Mouse (Mus musculus) adrenal gland (tissue): ENCODE results near the gene Poldip3.

ENCODE experiments used
- intact Hi-C: fragments of 180-260 bp; cut with DNase I; formaldehyde crosslinking; loops from one replicate; pipeline ENCODE4 v1.15.1; 2025
- long read RNA-seq, 2 experiments: library from polyadenylated mRNA; unstranded; transcript quantifications; one replicate each; pipeline ENCODE4 v2.0.0; 2020; ENCODE audit warnings: borderline replicate concordance in 1 of 2; ENCODE audit not compliant: insufficient replicate concordance in 1 of 2

Gene Poldip3
- long read RNA-seq, experiment 1, transcript Poldip3-205 (3 exons, 2,393 nt): minor isoform, 5 of 45 reads
- long read RNA-seq, experiment 1, transcript Poldip3-201 (9 exons, 3,299 nt): major isoform, 25 of 45 reads
- long read RNA-seq, experiment 1, partial matches to known transcripts: 8 of 45 reads
- long read RNA-seq, experiment 1, other reads (novel, unspliced or antisense): 2 of 45 reads
- long read RNA-seq, experiment 2, transcript Poldip3-201 (9 exons, 3,299 nt): major isoform, 15 of 36 reads
- long read RNA-seq, experiment 2, partial matches to known transcripts: 2 of 36 reads
- long read RNA-seq, experiment 2, other reads (novel, unspliced or antisense): 12 of 36 reads

DNA sequence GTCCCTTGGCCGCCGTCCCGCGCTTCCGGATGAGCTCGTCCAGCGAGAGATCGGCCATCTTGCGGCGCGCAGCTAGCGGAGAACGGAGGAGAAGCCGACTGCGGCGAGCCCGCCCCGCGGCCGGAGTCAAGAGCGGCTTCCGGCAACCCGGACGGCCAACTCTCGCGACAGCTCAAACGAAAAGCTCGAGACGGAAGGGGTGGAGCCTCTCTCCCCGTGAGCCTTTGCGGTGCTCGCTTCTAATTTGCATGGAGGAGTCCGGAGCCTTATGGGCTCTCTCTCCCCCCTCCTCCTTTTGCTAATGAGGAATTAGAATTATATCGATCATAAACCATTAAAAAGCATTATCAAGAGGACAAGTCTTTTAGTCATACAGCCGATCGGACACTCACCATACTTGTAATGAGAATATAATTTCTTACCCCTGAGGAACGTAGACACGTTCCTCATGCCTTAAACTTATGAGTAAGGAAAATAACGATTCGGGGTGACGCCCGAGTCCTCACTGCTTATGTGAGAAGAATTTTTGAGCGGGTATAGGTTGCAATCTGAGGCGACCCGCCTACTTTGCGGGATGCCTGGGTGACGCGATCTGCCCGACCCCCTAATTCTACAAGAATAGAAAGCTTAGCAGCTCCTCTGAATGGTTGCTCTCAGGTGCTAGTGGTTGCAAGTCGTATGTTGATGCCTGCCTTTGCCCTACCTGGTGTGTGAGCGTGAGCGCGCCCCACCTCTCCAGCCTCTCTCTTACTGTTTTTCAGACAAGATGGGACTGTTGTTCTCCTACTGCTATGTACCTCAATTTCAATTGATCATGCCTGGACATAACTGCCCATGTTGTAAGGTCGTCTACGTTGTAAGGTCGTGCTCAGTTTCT is at the start of gene Poldip3:
TSS of gene Poldip3 (minus strand) at position 189 of the 877 bp plus-strand sequence.
- intact Hi-C loops: no loop called here

DNA sequence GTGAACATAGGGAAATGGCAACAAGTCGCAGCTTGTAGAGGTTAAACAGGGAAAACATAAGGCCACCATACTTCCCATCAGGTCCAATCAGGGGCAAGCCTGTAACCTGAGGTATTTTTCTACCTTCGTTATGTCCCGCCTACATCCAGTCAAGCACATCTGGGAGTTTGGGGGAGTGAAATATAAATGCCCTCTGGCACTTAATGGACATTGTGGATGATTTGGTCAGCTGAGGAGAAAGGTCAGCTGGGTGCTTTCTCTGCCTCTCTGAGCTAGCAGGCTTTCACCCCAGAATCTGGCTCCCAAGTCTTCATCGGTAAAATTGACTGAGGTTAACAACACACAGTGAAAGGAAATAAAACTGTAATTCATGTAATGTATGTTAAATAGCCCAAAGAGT is 44.2 kb upstream of the Poldip3 start:
- intact Hi-C loops: no loop called here

DNA sequence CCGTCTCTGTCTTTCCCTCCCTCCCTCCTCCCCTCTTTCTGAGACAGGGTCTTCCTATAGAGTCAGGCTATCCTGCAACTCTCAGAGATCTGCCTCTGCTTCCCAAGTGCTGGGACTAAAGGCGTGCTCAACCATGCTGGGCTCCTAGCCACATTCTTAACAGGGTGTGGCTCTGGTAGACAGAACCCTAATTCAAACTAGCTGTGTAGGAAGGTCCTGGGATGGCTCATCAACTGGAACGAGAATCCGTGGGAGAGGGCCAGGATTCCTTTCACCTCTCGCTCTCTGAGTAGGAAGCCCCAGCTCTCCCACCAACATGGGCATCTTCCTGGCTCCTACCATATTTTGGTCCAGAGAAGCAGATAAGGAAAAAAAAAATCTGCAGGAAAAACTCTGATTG is 33.2 kb upstream of the Poldip3 start:
- intact Hi-C loops: no loop called here

DNA sequence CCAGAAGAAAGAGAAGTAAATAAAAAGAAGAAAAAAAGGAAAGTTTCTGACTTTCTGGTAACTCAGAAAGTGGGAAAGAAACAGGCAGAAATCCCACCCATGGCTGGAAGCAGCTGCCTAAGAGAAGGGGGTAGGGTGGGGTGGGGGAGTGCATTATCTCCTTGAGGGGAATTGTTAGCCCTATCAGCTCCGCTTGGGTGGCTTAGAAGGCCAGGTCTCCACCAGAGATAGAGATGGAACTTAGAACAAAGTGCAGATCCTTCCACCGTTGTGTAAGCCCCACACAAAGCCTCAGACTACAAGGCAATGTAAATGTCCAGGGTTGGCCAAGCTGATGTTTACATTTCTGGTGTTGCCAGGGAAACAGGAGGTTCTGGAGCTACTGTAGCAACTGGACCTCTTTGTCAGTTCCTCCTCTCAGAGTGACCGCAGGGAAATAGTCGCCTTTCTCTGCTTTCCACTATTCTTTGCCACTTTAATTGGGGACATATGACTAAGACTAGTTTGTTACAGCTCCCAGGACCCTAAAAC is 32.7 kb upstream of the Poldip3 start:
- intact Hi-C loops: no loop called here

DNA sequence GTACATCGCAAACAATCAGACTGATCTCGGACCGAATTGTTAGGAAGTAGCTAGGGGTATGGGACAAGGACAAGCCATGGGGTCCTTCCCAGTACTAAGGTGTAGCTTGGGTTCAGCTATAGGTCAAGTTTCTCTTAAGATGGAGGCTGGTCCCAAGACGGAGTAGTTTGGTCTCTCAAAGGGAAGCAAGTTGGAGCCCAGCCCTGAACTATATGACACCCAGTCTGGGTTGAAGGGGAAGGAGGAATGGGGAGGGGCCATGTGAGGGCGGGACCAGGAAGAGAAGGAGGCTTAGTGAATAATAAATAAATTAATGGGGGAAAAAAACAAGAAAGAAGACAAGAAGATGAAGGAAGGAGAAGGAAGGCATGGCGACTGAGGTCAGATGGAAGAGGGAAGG is 30.8 kb upstream of the Poldip3 start:
- intact Hi-C loops: no loop called here

DNA sequence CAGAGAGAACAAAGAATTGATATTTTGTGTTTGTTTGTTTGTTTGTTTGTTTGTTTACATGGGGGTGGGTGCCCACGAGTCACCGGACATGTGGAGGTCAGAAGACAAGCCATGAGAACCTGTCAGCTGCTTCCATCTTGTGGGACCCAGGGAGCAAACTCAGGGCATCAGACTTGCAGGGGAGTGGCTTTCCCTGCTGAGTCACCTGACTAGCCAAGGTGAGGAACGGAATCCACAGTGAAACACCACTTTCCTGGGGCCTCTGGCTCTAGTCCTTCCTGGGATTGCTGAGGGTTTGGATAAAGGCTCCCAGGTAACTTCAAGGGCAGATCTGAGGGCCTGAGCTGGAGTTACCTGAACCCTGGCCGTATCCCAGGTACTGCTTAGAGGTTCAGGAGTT is 27.5 kb upstream of the Poldip3 start:
- intact Hi-C loops: no loop called here

DNA sequence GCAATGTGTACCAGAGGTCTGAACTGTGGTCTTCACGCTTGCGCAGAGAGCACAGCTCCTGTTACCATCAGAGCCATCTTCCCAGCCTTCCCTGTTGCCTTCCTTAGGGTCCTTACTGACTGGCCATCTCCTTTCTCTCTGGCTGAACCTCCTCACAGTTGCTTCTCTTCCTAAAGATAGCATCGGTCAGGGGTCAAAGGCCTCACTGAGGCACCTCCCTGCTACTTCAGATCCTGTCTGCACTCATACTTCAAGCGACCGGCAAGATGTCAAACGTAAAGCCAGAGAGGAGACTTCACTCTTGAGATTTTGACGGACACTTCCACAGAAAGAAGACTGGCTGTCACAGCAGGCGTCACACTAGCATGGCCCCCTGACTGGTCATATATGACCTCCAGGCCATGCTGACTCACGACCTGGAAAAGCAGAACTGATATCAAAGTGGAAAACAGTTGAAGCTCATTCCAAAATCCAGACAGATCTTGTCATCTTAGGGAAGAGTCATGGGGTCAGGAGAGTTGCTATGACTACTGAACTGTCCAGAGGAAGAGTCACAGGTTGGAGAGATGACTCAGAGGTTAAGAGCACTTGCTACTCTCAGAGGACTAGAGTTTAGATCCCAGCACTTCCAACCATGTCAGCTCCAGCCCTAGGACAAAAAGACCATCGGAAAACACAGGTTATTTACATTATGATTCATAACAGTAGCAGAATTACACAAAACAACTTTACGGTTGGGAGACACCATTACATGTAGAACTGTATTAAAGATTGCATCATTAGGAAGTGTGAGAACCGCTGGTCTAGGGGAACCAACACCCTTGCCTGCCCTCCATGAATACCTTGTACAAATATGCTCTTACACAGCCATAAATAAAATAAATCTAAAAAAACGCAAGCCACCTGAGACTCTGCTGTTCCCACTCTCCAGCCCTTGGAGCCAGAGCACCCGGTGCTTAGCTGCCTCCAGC is 25.0 kb upstream of the Poldip3 start:
- intact Hi-C loops: no loop called here

DNA sequence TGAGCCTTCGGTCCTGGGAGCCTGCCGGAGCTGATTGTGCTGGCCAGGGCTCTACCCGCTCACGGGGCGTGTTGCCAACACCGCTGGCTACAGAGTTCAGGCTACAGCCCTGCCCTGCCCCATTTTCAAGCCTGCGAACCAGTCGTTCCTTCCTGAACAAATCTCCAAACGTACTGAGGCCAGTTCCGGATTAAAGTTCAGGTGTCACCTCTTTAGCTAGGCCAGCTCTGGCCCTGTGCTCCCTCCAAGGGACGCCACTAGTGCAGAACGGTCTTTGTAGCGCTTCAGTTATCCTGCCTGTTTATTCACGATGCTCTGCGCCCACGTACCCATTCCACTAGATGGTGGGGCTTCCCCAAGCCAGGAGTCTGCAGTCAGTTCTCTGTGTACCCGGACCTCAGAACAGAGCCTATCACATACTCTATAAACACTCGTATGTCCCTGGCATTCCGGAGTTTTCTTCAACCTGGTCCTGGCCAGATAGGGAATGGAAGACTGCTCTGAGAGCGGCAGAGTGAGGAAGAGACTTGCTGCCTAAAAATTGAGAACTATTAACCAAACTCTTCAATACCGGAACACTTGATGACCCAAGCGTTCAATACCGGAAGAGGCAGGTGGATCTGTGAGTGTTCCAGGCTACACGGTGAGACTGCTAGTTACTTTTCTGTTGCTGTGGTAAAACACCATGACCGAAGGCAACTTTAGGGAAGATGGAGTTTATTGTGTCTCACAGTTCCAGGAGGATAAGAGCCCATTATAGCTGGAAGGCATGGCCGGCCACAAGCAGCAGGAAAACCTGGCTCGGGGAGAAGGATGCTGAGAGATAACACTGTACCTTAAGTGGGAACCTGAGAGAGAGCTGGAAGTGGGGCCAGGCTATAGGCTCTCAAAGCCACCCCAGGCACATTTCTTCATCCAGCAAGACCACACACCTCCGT is 23.6 kb upstream of the Poldip3 start, which contains the start of gene Cyb5r3:
TSS of gene Cyb5r3 (minus strand) at position 101 of the 938 bp plus-strand sequence.
- intact Hi-C loops: no loop called here

DNA sequence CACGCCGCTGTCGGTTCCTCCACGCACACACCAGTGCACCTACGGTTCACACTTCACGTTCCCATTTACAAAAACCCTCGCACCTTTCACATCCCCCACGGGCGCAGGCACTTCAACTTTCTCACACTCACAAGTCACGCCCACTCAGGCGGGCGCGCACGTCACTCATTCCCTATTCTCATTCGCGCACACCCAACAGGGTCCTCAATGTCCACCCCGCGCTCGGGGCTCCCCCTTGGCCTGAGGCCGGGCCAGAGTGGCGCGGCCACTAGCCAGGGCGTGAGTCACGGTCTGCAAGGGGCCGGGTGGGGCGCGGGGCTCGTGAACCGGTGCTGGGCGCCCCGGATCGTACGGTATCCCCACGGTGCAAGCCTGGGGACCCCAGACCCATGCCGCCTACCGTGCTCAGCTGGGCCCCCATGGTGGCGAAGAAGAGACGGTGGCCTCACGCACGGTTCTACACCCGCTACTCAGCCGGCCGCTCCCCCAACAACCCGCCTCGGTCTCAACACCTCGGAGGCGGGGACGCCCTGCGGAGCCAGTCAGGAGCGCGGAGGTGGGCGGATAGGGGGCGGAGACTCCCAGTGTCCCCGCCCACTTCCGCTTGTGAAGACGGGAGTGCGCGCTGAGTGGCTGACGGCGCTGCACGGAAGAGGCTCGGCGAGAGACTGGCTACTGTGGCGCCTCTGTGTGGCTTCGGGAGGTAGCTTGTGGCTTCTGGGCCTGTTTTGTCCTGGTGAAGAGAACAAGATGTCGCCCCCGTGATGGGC is 22.7 kb upstream of the Poldip3 start:
- intact Hi-C loops: no loop called here

DNA sequence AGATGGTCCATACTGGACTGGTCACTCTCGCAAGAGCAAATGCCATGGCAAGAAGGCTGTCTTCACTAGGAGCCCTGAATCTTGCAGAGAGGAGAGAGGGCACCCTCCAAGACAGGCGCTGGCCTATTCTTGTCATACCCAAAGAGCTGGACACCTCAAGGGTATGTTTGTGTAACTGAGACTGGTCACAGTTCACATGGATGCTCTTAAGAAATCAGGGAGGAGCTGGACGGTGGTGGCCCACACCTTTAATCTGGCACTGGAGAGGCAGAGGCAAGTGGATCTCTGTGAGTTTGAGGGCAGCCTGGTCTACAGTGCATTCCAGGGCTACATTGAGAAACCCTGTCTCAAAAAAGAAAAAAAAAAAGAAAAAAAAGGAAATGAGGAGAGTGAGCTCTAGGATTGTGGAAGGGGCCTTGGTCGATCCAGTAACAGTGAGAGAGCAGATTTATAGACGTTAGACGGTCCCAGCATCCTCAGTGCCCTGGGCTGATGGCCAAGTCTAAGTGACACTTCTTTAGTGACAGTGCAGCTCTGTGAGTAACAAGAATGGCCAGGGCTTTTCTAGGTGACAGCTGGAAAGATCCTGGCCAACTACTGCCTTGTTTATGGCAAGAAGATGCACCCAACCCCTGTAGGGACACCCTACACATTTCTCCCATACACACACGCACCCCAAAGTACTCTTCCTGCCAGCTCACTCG is 21.9 kb upstream of the Poldip3 start:
- intact Hi-C loops: no loop called here

DNA sequence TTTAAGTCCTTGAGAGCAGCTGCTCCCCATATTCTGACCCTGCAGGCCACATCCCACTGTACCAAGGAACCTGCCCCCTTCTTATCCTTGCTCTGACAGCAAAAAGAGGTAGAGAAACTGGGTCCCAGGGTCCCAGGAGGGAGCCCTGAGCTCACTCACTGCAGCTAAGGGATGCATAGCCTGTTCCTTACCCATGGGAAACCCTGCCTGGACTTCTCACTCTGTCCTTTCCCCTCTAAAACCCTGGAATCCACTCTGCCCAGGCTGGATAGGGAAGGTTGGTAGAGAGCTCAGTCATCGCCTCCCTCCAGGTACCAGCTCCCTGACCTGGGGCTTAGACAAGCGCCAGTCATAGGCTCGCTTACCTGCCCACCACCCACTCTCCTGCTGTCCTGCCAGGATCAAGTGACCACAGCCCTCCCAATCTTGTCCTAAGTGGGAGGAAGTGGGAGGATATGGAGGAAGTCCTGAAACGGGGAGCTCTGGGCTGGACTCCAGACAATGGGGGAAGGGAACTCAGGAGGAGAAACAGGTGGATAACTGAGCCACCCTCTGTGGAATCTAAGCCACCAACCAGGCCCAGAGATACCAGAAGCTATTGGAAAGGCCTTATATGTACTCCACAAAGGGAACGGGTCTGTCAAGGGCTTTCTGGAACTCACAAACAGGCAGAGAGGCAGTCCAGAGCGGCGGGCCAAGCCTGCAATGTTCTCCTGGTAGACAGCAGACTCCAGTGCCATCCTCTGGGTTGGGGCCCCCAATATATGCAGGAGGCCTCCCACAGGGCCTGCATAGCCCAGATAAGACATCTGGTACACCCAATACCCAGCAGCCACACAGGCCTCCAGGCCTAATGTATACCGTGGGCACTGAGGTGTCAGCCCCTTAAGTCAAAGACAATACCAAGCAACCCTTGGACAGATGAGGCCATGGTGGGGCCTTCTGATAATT is 20.9 kb upstream of the Poldip3 start:
- intact Hi-C loops: no loop called here

DNA sequence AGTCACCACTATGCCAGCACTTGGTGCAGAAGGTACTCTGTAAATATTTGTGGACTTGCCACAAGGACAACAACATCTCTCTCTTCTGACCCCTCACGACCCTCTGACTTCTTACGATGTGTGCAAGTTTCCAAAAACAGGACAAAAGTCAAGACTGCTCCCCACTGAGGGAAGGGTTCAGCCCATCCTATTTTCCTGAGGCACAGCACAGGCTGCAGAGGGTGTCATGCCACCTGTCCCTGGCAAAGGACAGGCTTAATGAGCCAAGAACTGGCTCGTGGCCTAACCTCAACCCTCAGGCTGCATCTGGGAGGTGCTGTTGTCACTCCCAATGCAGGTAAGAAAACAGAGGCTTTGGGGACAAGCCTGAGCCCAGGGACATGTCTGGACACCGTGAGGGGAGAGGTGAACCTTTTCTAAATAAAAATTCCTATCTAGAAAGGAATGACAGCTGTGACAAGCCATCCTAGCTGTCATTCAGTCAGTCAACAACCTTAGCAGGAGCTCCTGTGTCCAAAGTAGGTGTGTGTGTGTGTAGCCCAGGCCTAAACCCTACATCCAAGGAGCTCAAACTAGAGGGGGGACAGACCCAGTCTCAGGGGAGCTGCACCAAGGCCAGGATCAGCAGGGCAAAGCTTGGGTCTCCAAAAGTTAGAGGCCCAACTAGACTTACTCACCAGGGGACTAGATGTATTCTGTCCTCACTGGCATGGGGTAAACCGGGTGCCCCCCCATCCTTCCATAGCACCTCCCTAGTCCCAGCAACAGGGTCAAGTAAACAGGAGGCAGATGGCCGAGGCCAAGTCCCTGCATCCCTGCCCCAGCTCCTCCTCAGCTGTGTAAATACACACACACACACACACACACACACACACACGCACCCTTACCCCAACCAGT is 19.9 kb upstream of the Poldip3 start:
- intact Hi-C loops: no loop called here

DNA sequence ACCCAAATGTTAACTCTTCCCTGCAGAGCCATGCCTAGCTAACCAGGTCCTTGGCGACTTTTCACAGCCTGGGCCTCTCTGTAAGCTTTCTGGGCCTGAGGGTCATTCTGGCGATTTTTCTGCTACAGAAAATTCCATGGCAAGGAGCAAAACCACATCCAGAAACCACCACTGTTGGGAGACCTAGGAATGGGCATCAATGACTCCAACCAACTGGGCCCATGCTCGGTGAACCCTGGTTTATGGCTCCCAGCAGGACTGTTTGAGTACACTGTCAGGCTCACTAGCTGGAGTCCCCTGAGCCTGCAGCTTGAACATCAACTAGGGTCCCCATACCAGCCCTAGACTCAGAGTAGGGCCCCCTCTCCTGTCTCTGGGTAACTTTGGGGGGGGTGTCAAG is 19.1 kb upstream of the Poldip3 start:
- intact Hi-C loops: no loop called here

DNA sequence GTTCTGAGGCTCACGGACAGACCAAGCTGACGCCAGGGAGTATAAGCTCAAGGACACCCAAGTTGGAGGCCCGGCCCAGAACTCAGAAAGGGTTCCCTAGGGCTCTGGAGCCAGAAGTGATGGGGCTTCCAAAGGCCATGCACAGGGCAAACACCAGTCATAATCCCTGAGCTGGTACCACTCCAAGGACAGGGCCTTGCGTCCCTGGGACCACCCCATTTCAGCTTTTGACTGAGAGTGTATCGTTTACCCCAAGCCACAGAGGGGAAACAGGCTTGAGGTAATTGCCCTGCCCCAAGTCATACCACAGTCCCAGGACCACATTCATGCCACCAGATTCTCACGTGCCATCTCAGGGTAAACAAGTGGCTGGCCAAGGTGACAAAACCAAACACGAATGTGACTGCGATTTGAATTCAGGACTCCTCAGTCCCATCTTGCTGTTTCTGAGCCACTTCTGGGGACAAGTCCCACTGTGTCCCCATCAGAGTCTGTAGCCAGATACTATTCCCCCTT is 18.4 kb upstream of the Poldip3 start:
- intact Hi-C loops: no loop called here

DNA sequence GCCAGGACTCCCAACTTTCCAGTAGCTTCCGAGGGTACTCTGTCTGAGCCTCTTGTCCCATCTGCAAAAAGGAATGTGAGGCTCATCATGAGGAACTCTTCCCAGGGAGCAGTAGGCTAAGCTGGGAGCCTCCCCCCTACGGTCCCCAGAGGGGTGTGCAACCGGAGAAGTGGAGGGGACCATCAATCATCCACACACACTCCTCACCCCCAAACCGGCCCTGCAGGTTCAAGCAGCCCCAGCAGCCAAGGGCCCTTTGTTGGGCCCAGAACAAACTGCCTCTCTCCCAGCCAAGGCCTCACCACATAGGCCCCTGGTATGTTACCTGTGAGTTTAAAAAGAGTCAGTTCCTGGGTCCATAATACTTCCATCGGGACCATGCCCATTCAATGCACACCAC is 17.9 kb upstream of the Poldip3 start:
- intact Hi-C loops: no loop called here

DNA sequence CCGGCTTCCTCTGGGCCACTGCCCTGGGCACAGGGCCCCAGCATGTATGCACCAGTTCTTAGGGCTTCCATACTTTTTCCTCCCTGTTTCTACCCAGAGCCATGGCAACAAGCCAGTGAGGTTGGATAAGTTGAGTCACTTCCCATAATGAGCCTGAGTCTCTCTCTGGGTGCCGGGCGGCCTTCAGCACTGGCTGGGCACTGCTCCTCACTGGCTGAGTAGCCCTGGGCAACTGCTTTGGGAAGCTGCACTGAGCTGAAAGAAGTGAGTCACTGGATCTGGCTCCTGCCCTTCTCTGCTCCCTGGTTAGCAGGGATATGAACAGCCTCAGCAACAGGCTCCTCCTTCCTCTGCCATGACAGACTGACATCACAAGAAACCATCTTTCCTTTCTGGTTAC is 17.5 kb upstream of the Poldip3 start:
- intact Hi-C loops: no loop called here
